Mouse (Mus musculus): ENCODE data around the gene Nagpa. TPM values are rescaled to one million over a fixed set of nuclear protein-coding genes. Genes with fewer than 3 reads are reported as not detected.

Gene Nagpa
- polyA plus RNA-seq (2014; fragmentation: Illumina TruSeq; extraction: RNeasy Lipid Tissue Mini Kit (QIAGEN cat#74804); ENCODE audit: low read depth, low replicate concordance), result 0.53 TPM

GRCm38 (mm10) chr16:5203668-5204433 is at the start of gene Nagpa:
Nagpa (minus strand) TSS chr16:5204012.

GRCm38 (mm10) chr16:5233418-5234313 is 29.9 kb upstream of the Nagpa start, which contains the start of gene Alg1:
Alg1 (plus strand) TSS chr16:5233621.

GRCm38 (mm10) chr16:5222140-5222539 is 18.3 kb upstream of the Nagpa start, which contains the start of gene AU021092:
AU021092 (minus strand) TSS chr16:5222299.

GRCm38 (mm10) chr16:5147037-5147385 is 56.8 kb downstream of the Nagpa start, which contains the start of gene Sec14l5:
Sec14l5 (plus strand) TSS chr16:5147109.

Other genes with a start within 250 kb of the Nagpa start
- 4.9 TPM for gene Anks3, start 239.8 kb downstream of the Nagpa start, polyA plus RNA-seq (2014; fragmentation: Illumina TruSeq; extraction: RNeasy Lipid Tissue Mini Kit (QIAGEN cat#74804); ENCODE audit: low read depth, low replicate concordance)
- not detected for gene Sept12, start 206.2 kb downstream of the Nagpa start, polyA plus RNA-seq (2014; fragmentation: Illumina TruSeq; extraction: RNeasy Lipid Tissue Mini Kit (QIAGEN cat#74804); ENCODE audit: low read depth, low replicate concordance)
- not detected for gene Smim22, start 196.7 kb downstream of the Nagpa start, polyA plus RNA-seq (2014; fragmentation: Illumina TruSeq; extraction: RNeasy Lipid Tissue Mini Kit (QIAGEN cat#74804); ENCODE audit: low read depth, low replicate concordance)
- 1.3 TPM for gene Rogdi, start 190.5 kb downstream of the Nagpa start, polyA plus RNA-seq (2014; fragmentation: Illumina TruSeq; extraction: RNeasy Lipid Tissue Mini Kit (QIAGEN cat#74804); ENCODE audit: low read depth, low replicate concordance)
- gene Glyr1, start 154.1 kb downstream of the Nagpa start, polyA plus RNA-seq (2014; fragmentation: Illumina TruSeq; extraction: RNeasy Lipid Tissue Mini Kit (QIAGEN cat#74804); ENCODE audit: low read depth, low replicate concordance), result 82.7 TPM
- gene Ubn1, start 154.0 kb downstream of the Nagpa start, polyA plus RNA-seq (2014; fragmentation: Illumina TruSeq; extraction: RNeasy Lipid Tissue Mini Kit (QIAGEN cat#74804); ENCODE audit: low read depth, low replicate concordance), result 19.7 TPM
- 1.7 TPM for gene Ppl, start 71.6 kb downstream of the Nagpa start, polyA plus RNA-seq (2014; fragmentation: Illumina TruSeq; extraction: RNeasy Lipid Tissue Mini Kit (QIAGEN cat#74804); ENCODE audit: low read depth, low replicate concordance)
- not detected for gene Sec14l5, start 56.9 kb downstream of the Nagpa start, polyA plus RNA-seq (2014; fragmentation: Illumina TruSeq; extraction: RNeasy Lipid Tissue Mini Kit (QIAGEN cat#74804); ENCODE audit: low read depth, low replicate concordance)
- gene AU021092, start 18.3 kb upstream of the Nagpa start, polyA plus RNA-seq (2014; fragmentation: Illumina TruSeq; extraction: RNeasy Lipid Tissue Mini Kit (QIAGEN cat#74804); ENCODE audit: low read depth, low replicate concordance), result 0.57 TPM
- gene Alg1, start 29.6 kb upstream of the Nagpa start, polyA plus RNA-seq (2014; fragmentation: Illumina TruSeq; extraction: RNeasy Lipid Tissue Mini Kit (QIAGEN cat#74804); ENCODE audit: low read depth, low replicate concordance), result 0.77 TPM
- 2.7 TPM for gene Eef2kmt, start 52.0 kb upstream of the Nagpa start, polyA plus RNA-seq (2014; fragmentation: Illumina TruSeq; extraction: RNeasy Lipid Tissue Mini Kit (QIAGEN cat#74804); ENCODE audit: low read depth, low replicate concordance)